Mouse (Mus musculus) small intestine, adult 2 months (tissue): ENCODE data around the gene E130311K13Rik. TPM values are rescaled to one million over a fixed set of nuclear protein-coding genes. Genes with fewer than 3 reads are reported as not detected.

ENCODE experiments used
- H3K27ac ChIP-seq: fragments of 200-500 bp; 2 replicates; pipeline ENCODE4 v1.5.1; 2012; ENCODE audit warnings: low read depth, low read length, control low read depth, inconsistent platforms; ENCODE audit not compliant: insufficient read depth
- H3K27me3 ChIP-seq: fragments of 200-500 bp; 2 replicates; pipeline ENCODE4 v1.6.1; 2012; ENCODE audit warnings: mild to moderate bottlenecking, moderate library complexity, low read length, inconsistent platforms; ENCODE audit not compliant: control insufficient read depth, insufficient read depth
- H3K36me3 ChIP-seq: fragments of 200-500 bp; 2 replicates; pipeline ENCODE4 v1.6.1; 2012; ENCODE audit warnings: mild to moderate bottlenecking, low read length, control low read depth, inconsistent platforms; ENCODE audit not compliant: control insufficient read depth, insufficient read depth
- H3K4me1 ChIP-seq: fragments of 200-500 bp; 2 replicates; pipeline ENCODE4 v1.6.1; 2012; ENCODE audit warnings: low read length, inconsistent platforms, mixed read lengths; ENCODE audit not compliant: control insufficient read depth, insufficient read depth, insufficient read length
- H3K4me3 ChIP-seq: fragments of 200-500 bp; 2 replicates; pipeline ENCODE4 v1.5.1; 2012; ENCODE audit warnings: low read depth, mild to moderate bottlenecking, control low read depth, inconsistent platforms, low read length, moderate library complexity
- CTCF ChIP-seq: fragments of 200-500 bp; IDR thresholded peaks from 2 replicates; pipeline ENCODE4 v1.5.1; 2012; ENCODE audit warnings: low read depth, mild to moderate bottlenecking, control low read depth, inconsistent platforms, low read length, moderate library complexity, mixed read lengths; ENCODE audit not compliant: insufficient replicate concordance, insufficient read length; ENCODE audit errors: extremely low read depth
- POLR2A ChIP-seq: fragments of 200-500 bp; IDR thresholded peaks from 2 replicates; pipeline ENCODE4 v1.6.1; 2012; ENCODE audit warnings: low read depth, mild to moderate bottlenecking, control low read depth, inconsistent platforms, low read length, moderate library complexity
- WGBS: fragments of 180-500 bp; shearing (Covaris S2); methylation state at CpG from one replicate; pipeline ENCODE4 v1.1.7; 2018; 5-methylcytosine and 5-hydroxymethylcytosine counted together
- polyA plus RNA-seq: library from polyadenylated mRNA; depleted of rRNA; stranded (reverse); fragments of >200 nt; gene quantifications from 2 replicates; pipeline ENCODE4 v1.2.3, GENCODE M21; 2012

Gene E130311K13Rik
- polyA plus RNA-seq, 1 experiment: 1.4 TPM

DNA sequence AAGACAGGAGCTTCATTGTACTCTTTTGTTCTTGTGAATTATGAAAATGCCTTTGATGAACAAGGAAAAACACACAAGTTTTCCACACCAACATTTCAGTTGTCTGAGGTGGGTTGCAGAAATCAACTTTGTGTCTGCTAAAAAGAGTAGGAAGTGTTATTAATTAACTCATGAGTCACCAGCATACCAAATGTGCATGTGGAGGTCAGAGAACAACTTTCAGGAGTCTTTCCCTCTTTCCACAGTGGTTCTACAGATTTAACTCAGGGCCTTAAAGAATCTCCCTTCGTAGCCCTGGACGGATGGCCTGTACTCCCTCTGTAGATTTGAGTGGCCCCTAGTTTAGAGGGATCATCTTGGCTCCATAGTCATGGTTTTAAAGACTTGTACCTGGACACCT is 25.1 kb downstream of the E130311K13Rik start:
- no peak overlapping the region for H3K4me3 ChIP-seq
- H3K27ac ChIP-seq: no peak overlapping the region
- no peaks in the 10 kb centered on the region for H3K36me3 ChIP-seq
- no peak for TF ChIP-seq CTCF
- no peak for TF ChIP-seq POLR2A
- H3K4me1 ChIP-seq: peaks cover 6% of the 10 kb centered on the region; the same call in 1 of the 2 replicates
- WGBS: 39% methylated on average over 2 of the region's 2 CpGs
- H3K27me3 ChIP-seq: no peaks in the 10 kb centered on the region

DNA sequence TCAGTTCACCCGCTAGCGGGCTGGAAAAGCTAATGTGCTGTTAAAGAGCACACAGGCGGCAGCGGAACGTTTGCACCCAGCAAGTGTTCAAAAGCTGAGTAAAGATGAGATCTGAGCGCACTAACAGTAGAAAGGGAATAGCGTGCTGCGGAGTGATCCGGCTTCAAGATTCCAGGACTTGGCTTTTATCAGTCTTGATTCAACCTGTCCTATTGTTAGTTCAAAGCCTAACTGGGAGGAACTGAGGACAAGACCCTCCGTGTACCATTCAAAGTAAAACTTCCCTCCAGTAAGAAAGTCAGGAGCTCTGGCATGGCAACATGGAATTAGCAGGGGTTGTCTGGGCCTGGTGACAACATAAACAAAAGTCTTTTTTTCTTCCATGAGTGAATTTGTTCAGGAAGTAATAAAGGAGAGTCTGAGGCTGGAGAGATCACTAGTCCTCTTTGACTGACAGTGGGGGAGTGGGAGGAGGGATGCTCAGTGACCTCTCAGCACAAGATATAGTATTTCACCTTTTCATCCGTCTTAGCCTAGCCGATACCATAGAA is 29.2 kb downstream of the E130311K13Rik start:
- WGBS: 20% methylated on average over 12 of the region's 12 CpGs
- peaks cover 7% of the 10 kb centered on the region; the same call in 1 of the 2 replicates for H3K4me1 ChIP-seq
- no peak overlapping the region for H3K4me3 ChIP-seq
- no peaks in the 10 kb centered on the region for H3K27me3 ChIP-seq
- H3K36me3 ChIP-seq: no peaks in the 10 kb centered on the region
- TF ChIP-seq POLR2A (no peak), CTCF (no peak)
- H3K27ac ChIP-seq: no peak overlapping the region

DNA sequence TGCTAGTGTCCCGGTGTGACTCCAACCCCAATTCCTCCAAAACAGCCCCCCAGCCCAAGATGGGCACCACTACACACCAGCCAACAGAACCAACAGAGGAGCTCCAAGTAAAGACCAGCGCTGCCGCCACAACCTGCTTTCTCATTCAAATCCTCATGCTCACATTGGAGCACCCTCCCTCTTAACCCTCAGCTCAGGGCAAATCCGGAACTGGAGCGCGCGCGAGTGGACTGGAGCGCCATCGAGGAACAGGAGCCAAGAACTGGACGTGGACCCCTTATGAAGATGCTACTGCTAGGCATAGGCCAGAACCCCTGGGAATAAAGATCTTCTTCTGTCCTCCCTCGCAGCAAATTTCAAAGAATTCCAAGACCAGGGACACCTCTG is 30.0 kb downstream of the E130311K13Rik start, which contains the start of gene Plch1:
Gene Plch1, minus strand, starts transcription at position 164 of the 387 bp plus-strand sequence.
- Histone ChIP-seq H3K27ac (no peak within 1 kb of the TSS), H3K27me3 (no peaks in the 10 kb centered on the region), H3K4me1 (peaks cover 5% of the 10 kb centered on the region; the same call in 1 of the 2 replicates), H3K36me3 (no peaks in the 10 kb centered on the region), H3K4me3 (peak within 1 kb of the TSS; percentile 87)
- under 1% methylated on average over 12 of the region's 12 CpGs for WGBS
- TF ChIP-seq CTCF (no peak), POLR2A (no peak)

DNA sequence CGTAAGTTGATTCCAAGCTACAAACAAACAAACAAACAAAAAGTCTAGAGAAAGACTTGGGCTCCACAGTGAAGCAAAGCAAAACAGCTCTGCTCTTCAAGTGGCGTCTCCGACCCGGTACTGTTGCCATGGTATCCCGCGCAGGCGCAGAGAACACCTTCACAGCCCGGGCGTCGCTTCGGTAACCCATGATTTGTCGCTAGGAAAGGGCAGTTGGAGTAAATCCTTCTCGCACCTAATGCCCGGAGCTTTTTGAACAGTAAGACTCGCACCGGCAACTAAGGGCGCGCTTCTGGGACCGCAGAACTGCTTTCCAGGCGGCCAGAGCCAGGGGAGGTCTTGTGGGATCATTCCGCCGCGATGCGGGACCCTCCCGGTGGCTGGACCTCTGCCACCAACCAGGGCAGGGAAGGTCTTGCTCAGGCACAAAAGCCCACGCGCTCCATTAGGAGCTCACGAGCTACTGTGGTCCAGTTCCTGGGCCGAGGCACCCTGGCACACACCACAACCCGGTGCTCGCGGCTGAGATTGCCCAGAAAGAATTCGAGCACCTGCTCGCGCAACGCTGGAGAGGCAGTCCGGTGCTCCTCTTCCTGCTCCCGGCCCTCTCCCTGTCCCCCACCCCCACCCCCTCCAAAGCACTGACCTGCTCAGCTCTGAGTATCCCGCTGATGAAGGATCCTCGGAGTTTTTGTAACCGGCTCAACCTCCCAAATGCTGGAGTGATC is 30.5 kb downstream of the E130311K13Rik start:
- peak overlapping the region; percentile 87 for H3K4me3 ChIP-seq
- no peak overlapping the region for H3K27ac ChIP-seq
- TF ChIP-seq CTCF (no peak), POLR2A (no peak)
- under 1% methylated on average over 41 of the region's 41 CpGs for WGBS
- H3K36me3 ChIP-seq: no peaks in the 10 kb centered on the region
- 0 out of 2 replicates have a peak, but pooled peaks cover 3% of the 10 kb centered on the region for H3K4me1 ChIP-seq
- H3K27me3 ChIP-seq: no peaks in the 10 kb centered on the region

DNA sequence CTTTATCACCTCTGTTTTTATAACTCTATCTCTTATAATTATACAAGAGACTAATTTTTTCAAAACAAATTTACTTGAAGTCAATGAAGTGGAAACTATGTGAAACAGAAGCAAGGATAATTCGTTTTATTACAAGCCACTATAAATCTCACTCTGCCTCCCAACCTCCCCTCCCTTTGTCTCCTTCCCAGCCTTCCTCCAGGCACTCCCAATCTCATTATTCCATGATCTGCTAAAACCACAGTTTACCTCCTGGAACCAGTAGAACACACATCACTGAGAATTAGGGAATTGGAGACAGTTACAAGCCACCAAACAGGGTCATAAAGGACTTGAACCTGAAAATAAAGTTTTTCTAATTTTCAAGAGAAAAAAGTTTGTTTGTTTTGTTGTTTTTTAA is 32.1 kb downstream of the E130311K13Rik start:
- Histone ChIP-seq H3K27me3 (no peaks in the 10 kb centered on the region), H3K36me3 (no peaks in the 10 kb centered on the region)
- 23% methylated on average over 1 of the region's 1 CpGs for WGBS

DNA sequence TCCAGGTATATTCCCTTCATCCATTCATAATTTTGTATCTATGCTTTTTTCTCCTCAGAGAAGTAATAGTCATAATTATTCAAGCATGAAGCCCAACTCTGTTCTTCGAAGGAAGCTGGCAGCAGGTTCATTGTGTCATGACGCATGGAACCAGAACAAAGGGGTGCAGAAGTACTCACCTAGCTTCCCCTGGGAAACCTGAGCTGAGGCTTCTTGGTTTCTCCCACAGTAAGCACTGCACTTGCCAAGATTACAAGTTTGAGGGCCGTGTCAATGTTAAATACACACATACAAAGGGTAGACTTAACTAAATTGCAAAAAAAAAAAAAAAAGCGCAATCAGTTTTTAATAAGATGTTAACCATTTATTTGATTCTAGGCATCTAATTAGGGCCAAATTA is 33.0 kb downstream of the E130311K13Rik start:
- TF ChIP-seq POLR2A (no peak), CTCF (no peak)
- H3K4me3 ChIP-seq: no peak overlapping the region
- 90% methylated on average over 4 of the region's 4 CpGs for WGBS
- 0 out of 2 replicates have a peak, but pooled peaks cover 3% of the 10 kb centered on the region for H3K4me1 ChIP-seq
- H3K36me3 ChIP-seq: no peaks in the 10 kb centered on the region
- H3K27me3 ChIP-seq: no peaks in the 10 kb centered on the region
- H3K27ac ChIP-seq: no peak overlapping the region

More for the DNA sequence above, 32.1 kb downstream of the E130311K13Rik start:
- no peak overlapping the region for H3K27ac ChIP-seq
- H3K4me1 ChIP-seq: 0 out of 2 replicates have a peak, but pooled peaks cover 3% of the 10 kb centered on the region
- TF ChIP-seq CTCF (no peak), POLR2A (no peak)
- no peak overlapping the region for H3K4me3 ChIP-seq

DNA sequence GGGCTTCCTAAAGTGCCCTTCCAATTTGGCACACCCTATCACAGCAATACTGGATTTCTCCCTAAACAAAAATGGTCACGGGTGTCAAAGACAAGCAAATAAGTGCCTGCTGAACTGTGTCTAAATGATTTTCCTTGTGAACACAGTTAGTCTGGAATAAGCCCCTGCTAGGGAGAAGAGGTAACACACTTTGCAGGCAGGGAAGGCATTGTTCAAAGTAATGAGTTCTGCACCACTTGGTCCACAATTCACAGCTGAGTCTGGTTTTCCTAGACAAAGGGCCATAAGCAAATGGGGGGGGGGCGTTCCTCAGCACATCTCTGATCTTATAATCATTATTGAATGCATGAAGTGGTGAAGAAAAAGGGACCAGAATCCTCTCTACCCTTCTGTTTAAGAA is 33.5 kb downstream of the E130311K13Rik start:
- TF ChIP-seq CTCF (no peak), POLR2A (no peak)
- Histone ChIP-seq H3K27ac (no peak overlapping the region), H3K4me1 (0 out of 2 replicates have a peak, but pooled peaks cover 3% of the 10 kb centered on the region), H3K36me3 (no peaks in the 10 kb centered on the region), H3K4me3 (no peak overlapping the region), H3K27me3 (no peaks in the 10 kb centered on the region)
- WGBS: 71% methylated on average over 2 of the region's 2 CpGs
